Mouse (Mus musculus): ENCODE data around the gene Tmem177.

The Tmem177 gene

DNA sequence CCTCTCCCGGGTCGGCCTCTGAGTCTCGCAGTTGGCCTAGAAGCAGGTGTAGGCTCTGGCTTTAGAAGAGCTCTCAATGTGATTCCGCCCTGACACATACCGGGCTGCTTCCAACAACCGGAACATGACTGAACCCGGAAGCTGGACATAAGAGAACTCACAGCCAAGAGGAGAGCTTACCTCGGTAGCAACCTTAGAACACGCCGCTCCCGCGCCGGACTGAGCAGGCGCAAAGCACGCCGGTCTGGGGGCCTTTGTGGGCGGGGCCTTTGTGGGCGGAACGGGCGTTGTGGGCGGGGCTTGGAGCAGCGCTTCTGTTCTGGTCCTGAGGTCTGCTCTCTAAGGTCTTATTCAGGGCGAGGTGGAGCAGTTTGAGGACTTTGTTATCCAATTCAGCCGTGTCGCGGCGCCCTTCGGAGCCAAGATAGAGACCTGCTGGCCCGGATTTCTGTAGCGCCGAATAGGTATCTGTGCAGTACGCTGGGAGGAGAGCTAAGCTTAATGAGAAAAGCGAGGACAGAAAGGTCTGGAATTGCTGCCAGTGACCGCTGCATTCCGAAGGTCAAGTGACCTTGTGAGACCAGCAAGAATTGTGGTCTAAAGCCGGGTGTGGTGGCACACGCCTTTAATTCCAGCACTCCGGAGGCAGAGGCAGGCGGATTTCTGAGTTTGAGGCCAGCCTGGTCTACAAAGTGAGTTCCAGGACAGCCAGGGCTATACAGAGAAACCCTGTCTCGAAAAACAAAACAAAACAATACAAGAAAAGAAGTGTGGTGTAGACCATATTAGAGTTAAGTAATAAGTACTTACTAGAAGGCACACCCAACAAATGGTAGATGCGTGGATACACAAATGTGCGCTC lies at the start of gene Tmem177:
Gene Tmem177, minus strand, starts transcription at position 256 of the 862 bp plus-strand sequence.
- peak; percentile 90 for DNase-seq (ENCODE audit: extremely low read depth, insufficient read length, low spot score)

DNA sequence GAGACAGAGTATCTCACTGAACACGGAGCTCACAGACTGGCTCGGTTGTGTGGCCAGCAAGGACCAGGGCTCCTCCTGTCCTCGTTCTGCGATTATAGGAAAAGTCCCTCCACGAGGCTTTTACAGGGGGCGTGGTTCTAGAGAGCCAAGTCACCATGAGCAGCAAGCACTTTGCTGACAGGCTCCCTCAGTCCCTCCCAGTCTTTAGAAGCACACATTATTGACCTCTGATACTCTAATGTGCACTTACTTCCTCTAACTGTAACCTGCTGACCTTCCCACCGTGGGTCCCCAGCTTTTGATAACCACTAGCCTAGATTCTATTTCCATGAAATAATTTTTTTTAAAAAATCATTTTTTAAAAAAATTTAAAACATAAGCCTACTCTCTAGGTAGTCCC lies 46.9 kb upstream of the Tmem177 start:
- DNase-seq (ENCODE audit: extremely low read depth, insufficient read length, low spot score): no peak

- DNase-seq (ENCODE audit: extremely low read depth, insufficient read length, low spot score): no peak
Measured at GRCm38 (mm10) chr1:119959464-119959863, 46.5 kb upstream of the Tmem177 start.

DNA sequence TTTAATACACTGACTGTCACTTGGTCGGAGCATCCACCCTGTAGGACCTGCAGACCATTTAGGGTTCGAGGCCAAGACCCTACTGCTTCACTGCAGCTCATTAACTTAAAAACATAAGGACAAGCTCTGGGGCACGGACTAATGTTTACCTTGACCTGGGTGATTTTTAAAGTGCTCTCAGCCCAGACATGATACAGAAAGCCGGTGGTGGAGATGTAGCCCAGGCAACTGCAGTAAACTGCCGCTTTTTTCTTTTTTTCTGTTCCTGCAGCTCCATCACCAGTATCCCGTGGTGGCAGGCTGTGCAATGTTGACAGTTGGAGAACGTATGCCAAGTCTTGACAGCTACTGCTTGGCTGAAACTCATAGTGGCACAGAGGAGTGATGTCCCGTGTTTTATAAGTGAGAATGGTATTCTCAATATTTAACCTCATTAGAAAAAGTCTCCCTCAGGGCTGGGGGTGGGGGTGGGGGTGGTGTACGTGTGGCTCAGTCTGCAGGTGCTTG lies 44.8 kb upstream of the Tmem177 start:
- DNase-seq (ENCODE audit: extremely low read depth, insufficient read length, low spot score): no peak

DNA sequence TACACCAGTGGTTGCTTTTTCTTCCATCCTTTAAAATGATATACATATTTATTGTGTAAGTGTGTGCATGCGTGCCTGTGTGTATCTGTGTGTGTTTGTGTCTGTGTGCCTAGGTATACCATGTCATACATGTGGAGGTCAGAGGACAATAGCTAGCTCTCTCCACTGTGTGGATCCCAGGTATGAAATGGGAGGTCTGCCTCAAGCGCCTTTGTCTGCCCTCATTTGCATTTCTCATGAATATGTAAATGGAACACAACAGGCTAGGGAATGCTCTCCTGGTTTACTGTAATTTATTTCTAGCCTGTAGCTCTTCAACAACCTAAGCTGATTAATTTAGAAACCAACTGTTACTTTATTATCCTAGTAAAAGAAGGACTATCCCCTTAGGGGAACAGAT lies 41.7 kb upstream of the Tmem177 start:
- DNase-seq (ENCODE audit: extremely low read depth, insufficient read length, low spot score): no peak

DNA sequence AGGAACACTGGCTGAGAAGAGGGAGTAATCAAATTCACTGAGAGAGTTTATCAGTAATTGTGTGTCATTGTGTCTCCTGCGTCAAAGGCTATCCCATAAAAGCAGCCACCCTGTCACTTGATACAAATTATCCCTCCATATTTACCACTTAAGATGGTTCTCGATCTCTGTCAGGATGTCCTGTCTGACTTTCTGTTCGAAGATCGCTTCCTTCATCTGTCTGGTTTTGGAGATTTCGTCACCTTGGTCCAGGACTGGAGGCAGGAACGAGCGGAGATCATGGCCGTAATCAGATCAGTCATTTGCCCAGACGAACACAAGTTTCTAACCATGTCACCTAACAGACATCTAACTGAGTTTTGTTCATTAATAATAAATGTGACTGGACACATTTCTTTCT lies 40.4 kb upstream of the Tmem177 start:
- DNase-seq (ENCODE audit: extremely low read depth, insufficient read length, low spot score): no peak

DNA sequence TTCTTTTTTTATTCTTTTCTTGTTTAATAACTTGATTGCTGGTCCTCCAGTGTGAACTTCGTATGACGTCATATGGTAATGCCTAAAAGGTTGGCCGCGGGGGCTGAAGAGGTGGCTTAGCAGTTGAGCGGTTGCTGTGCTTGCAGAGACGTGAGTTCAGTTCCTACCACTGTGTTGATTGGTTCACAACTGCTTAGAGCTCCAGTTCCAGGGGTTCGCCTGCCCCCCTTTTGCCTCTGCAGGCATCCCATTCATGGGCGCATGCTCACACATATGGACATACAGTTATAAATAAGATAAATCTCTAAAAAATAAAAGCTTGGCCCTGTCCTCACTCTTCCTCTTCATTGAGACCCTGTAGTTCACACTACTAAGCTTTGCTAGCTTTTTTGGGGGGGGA lies 37.1 kb upstream of the Tmem177 start:
- DNase-seq (ENCODE audit: extremely low read depth, insufficient read length, low spot score): no peak

- DNase-seq (ENCODE audit: extremely low read depth, insufficient read length, low spot score): no peak
Measured at GRCm38 (mm10) chr1:119936861-119937260, 23.9 kb upstream of the Tmem177 start.

- DNase-seq (ENCODE audit: extremely low read depth, insufficient read length, low spot score): no peak
Measured at GRCm38 (mm10) chr1:119931421-119932150, 18.6 kb upstream of the Tmem177 start.

DNA sequence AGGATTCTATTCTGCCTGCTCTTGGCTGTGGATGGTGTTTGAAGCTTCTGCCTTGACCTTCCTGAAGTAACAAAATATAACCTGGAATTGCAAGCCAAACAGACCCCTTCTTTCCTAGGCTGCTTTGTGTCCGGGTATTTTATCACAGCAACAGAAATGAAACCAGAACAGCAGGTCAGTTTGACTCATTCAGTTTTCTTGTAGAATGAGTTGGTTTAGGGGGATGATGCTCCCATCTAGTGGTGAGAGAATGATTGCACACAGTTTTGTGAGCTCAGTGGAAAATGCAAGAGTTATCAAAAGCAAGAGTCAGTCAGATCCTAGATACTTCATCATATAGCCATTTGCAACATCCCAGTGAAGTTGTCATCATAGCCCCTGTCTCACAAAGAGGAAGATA lies 16.7 kb upstream of the Tmem177 start:
- peak; percentile 24 for DNase-seq (ENCODE audit: extremely low read depth, insufficient read length, low spot score)

DNA sequence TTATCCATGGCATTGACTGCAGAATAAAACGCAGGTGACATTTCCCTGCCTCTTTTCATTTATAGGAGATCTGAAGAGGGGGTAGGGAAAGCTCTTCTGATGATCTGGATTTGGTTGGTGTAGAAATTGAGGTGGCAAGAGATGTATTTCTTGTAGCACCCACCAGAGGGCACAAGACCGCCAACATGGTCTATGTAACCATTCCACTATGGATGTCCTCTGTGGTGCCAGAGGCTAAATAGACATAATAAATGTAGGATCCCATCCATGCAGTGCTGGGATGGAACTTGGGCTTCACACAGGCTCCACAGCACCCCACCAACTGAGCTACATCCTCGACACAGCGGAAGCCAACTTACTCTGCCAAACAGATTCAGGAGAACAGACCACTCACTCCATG lies 6.3 kb upstream of the Tmem177 start:
- DNase-seq (ENCODE audit: extremely low read depth, insufficient read length, low spot score): no peak

GRCm38 (mm10) chr1:119916823-119917371 lies 3.9 kb upstream of the Tmem177 start:
- DNase-seq (ENCODE audit: extremely low read depth, insufficient read length, low spot score): no peak

DNA sequence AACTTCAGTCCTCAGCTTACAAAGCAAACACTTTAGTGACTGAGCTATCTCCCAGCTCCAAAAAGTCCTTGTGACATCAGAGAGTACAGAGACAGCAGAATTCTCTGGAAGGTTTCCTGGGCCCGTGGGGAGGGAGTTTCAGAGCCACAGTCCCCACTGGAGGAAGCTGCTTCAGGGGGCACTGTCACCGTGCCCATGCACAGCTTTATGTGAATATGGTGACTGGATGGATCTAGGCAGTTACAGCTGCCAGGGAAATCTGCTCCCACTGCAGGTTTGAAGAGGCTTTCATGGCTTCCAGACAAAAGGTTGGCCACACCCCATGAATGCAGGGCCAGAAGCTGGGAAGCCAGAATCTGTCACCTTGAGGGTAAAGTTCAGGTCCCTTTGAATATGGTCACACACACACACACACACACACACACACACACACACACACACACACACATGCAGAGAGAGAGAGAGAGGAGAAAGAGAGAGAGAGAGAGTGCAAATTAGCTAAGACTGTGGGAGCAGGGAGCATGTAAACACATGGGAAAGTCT lies 5.7 kb downstream of the Tmem177 start:
- no peak for DNase-seq (ENCODE audit: extremely low read depth, insufficient read length, low spot score)

DNA sequence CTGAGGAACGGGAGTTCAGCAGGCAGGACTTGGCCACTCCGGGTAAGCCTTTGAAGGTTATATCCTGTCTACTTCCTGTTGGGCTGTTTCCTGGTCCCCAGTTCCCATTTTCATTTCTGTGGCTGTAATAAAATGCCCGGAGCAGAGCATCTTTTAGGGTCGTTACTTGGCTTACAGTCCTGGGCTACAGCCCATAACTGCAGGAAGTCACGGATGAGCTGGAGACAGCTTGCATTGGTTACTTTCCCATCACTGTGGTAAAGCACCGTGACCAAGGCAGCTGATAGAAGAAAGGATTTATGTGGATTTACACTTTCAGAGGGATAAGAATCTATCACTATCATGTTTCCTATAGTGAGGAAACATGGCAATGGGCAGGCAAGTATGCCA lies 9.8 kb downstream of the Tmem177 start:
- no peak for DNase-seq (ENCODE audit: extremely low read depth, insufficient read length, low spot score)

DNA sequence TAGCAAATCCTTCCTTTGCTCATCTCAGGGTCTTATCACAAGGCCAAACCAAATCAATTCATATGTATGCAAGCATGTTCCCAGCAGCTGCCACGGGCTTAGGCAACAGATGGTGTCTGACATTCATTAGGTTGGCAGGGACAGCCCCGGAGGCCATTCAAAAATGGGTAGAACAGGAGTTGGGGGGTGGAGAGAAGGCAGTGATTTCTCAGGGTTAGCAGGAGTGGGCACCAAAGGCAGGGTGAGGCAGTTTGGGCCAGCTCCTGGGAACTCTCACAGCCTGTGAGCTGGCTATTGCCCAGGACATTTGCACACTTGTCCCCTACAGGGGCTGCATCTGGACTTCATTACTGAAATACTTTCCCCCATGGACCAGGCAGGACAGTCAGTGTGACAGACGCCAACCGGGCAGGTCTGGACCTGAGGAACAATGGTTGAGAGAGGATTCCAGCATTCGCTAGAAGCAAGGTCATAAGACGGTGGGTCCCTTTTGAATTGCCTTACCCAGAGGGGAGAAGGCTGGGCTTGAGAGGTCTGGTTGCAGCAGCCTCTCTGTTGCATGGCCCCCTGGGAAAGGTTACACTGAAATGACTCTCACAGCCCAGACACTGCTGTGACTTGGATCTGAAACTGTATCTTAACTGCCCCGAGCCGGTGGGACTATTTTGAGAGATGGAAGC lies 10.3 kb downstream of the Tmem177 start:
- no peak for DNase-seq (ENCODE audit: extremely low read depth, insufficient read length, low spot score)

- DNase-seq (ENCODE audit: extremely low read depth, insufficient read length, low spot score): no peak
Measured at GRCm38 (mm10) chr1:119899195-119900123, 13.5 kb downstream of the Tmem177 start.

- DNase-seq (ENCODE audit: extremely low read depth, insufficient read length, low spot score): peak; percentile 25
Measured at GRCm38 (mm10) chr1:119894936-119895335, 18.1 kb downstream of the Tmem177 start.

- DNase-seq (ENCODE audit: extremely low read depth, insufficient read length, low spot score): no peak
Measured at GRCm38 (mm10) chr1:119893600-119893999, 19.4 kb downstream of the Tmem177 start.

DNA sequence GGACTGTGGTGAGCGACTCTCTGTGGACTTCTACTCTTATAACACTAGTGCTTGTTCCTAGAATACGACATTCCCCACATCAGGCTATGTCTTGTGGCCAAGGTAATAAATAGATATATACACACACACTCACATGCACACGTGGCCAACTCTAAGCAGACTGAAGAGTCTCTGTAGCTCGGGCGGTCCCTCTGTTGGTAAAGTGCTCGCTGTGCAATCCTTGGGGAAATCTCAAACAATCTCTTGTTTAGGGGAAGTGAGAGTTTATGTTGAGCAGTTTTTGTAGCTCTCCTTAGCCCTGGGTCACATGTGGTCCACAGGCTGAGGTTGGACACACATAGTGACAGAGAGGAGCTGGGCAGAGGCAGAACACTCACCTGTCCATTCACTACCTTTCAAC lies 20.1 kb downstream of the Tmem177 start:
- no peak for DNase-seq (ENCODE audit: extremely low read depth, insufficient read length, low spot score)

- no peak for DNase-seq (ENCODE audit: extremely low read depth, insufficient read length, low spot score)
Measured at GRCm38 (mm10) chr1:119891865-119892264, 21.1 kb downstream of the Tmem177 start.
